Mouse (Mus musculus) intestine, postnatal 0 days (tissue): Measurements from ENCODE around the gene Itgb3. TPM values are rescaled to one million over a fixed set of nuclear protein-coding genes. Genes with fewer than 3 reads are reported as not detected.

Source experiments
- ATAC-seq: fragments of 200-750 bp; cut with Nextera tagmentation; 2 replicates; pipeline ENCODE4 v1.8.0; 2017; ENCODE audit warnings: mild to moderate bottlenecking, moderate TSS enrichment, moderate library complexity
- H3K27ac ChIP-seq: fragments of 300-500 bp; sonication (generic); 2 replicates; pipeline ENCODE4 v1.5.1; 2014; ENCODE audit warnings: mild to moderate bottlenecking, low read depth, low read length, moderate library complexity
- H3K27me3 ChIP-seq: fragments of 300-500 bp; sonication (generic); replicated peaks from 2 replicates; pipeline ENCODE4 v1.6.1; 2014; ENCODE audit warnings: low read length, mixed read lengths; ENCODE audit not compliant: control insufficient read depth, insufficient read depth
- H3K36me3 ChIP-seq: fragments of 300-500 bp; sonication (generic); 2 replicates; pipeline ENCODE4 v1.6.1; 2014; ENCODE audit warnings: mild to moderate bottlenecking, moderate library complexity; ENCODE audit not compliant: control insufficient read depth, insufficient read depth
- H3K4me1 ChIP-seq: fragments of 300-500 bp; sonication (generic); replicated peaks from 2 replicates; pipeline ENCODE4 v1.6.1; 2014; ENCODE audit warnings: antibody characterized with exemption, low read length, mixed read lengths; ENCODE audit not compliant: control insufficient read depth, insufficient read depth
- H3K4me2 ChIP-seq: fragments of 300-500 bp; sonication (generic); replicated peaks from 2 replicates; pipeline ENCODE4 v1.6.1; 2014; ENCODE audit warnings: low read depth, mild to moderate bottlenecking, moderate library complexity
- H3K4me3 ChIP-seq: fragments of 300-500 bp; sonication (generic); 2 replicates; pipeline ENCODE4 v1.5.1; 2014; ENCODE audit warnings: low read depth, low read length
- H3K9ac ChIP-seq: fragments of 300-500 bp; sonication (generic); 2 replicates; pipeline ENCODE4 v1.6.1; 2014; ENCODE audit warnings: mild to moderate bottlenecking, low read depth, low read length
- H3K9me3 ChIP-seq: fragments of 300-500 bp; sonication (generic); 2 replicates; pipeline ENCODE4 v1.6.1; 2016; ENCODE audit warnings: mixed run types; ENCODE audit not compliant: control insufficient read depth
- CTCF ChIP-seq: sonication (generic); IDR thresholded peaks from 2 replicates; pipeline ENCODE4 v1.5.1; 2016; ENCODE audit warnings: low read depth, mild to moderate bottlenecking, control low read depth, antibody characterized with exemption, moderate library complexity
- WGBS: fragments of 180-500 bp; shearing (Covaris S2); extraction: QIAGEN DNeasy Blood & Tissue Kit; methylation state at CpG from one replicate; pipeline ENCODE4 v1.1.7; 2014; 5-methylcytosine and 5-hydroxymethylcytosine counted together
- polyA plus RNA-seq: library from polyadenylated mRNA; unstranded; fragments of >200 nt; fragmentation: Nextera tagmentation; extraction: Ambion mirVana; gene quantifications from 2 replicates; pipeline ENCODE4 v1.2.1, GENCODE M21; 2015

Itgb3 gene
- polyA plus RNA-seq, 1 experiment from 2014 or later = 5.3 TPM

DNA sequence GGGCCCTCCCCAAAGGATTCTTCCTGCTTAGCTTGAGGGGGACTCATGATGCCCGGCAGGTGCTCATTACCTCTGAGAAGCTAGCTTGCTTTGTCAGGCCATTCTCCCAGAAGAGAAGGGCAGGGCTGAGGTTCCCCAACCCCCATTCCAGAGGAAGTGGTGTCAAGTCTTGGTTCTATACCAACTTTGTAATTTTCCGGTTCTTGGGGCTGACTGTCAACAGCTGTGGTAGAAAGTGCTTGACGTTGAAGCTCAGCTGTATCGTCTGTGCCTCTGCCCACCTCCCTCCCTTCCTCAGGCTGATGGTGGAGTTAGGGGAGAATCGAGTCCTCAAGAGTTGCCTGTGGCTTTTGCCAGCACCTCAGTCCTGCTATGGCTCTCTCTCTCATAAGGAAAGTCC is 59.6 kb downstream of the Itgb3 start:
- Histone ChIP-seq H3K9me3 (no peaks in the 10 kb centered on the region), H3K27ac (no peak overlapping the region), H3K36me3 (no peaks in the 10 kb centered on the region), H3K4me1 (no peaks in the 10 kb centered on the region), H3K27me3 (no peaks in the 10 kb centered on the region), H3K4me3 (no peak overlapping the region), H3K4me2 (no peak overlapping the region), H3K9ac (no peak overlapping the region)
- 59% methylated on average over 5 of the region's 5 CpGs for WGBS
- no peak for TF ChIP-seq CTCF
- ATAC-seq = no peak

DNA sequence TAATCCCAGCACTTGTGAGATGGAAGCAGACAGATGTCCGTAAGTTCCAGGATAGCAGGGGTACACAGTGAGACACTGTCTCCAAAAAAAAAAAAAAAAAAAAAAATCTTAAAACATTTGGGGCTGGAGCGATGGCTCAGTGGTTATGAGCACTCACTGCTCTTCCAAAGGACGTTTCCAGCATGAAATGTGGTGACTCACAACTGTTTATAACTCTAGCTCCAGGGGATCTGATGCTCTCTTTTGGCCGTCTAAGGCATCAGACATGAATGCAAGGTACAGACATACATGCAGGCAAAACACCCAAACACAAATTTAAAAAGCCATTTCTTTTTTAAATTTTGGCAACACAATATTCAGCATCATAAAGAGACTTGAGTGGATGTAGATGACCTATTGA is 65.6 kb downstream of the Itgb3 start:
- Histone ChIP-seq H3K9me3 (no peaks in the 10 kb centered on the region), H3K27ac (no peak overlapping the region), H3K4me1 (no peaks in the 10 kb centered on the region), H3K4me3 (no peak overlapping the region), H3K36me3 (no peaks in the 10 kb centered on the region), H3K4me2 (no peak overlapping the region), H3K9ac (no peak overlapping the region), H3K27me3 (no peaks in the 10 kb centered on the region)
- ATAC-seq = no peak
- WGBS = 60% methylated on average over 4 of the region's 4 CpGs
- no peak for TF ChIP-seq CTCF

- H3K4me3 ChIP-seq = no peak overlapping the region
- H3K36me3 ChIP-seq = no peaks in the 10 kb centered on the region
- 96% methylated on average over 11 of the region's 11 CpGs for whole genome bisulfite sequencing
- no peak overlapping the region for H3K4me2 ChIP-seq
- no peak overlapping the region for H3K27ac ChIP-seq
- no peaks in the 10 kb centered on the region for H3K4me1 ChIP-seq
- no peaks in the 10 kb centered on the region for H3K27me3 ChIP-seq
- no peaks in the 10 kb centered on the region for H3K9me3 ChIP-seq
- no peak for TF ChIP-seq CTCF
- H3K9ac ChIP-seq = no peak overlapping the region
- ATAC-seq = no peak
These were observed 67.0 kb downstream of the Itgb3 start for GRCm38 (mm10) chr11:104674768-104675167.

- no peak for ATAC-seq
- no peak within 1 kb of the TSS for H3K27ac ChIP-seq
- peak within 1 kb of the TSS; percentile 44 for H3K4me2 ChIP-seq
- 22% methylated on average over 23 of the region's 23 CpGs for WGBS
- TF ChIP-seq CTCF = no peak
- H3K9me3 ChIP-seq = no peaks in the 10 kb centered on the region
- no peaks in the 10 kb centered on the region for H3K36me3 ChIP-seq
- no peaks in the 10 kb centered on the region for H3K27me3 ChIP-seq
- no peak within 1 kb of the TSS for H3K4me3 ChIP-seq
- H3K4me1 ChIP-seq = no peaks in the 10 kb centered on the region
- no peak within 1 kb of the TSS for H3K9ac ChIP-seq
These were observed 77.7 kb downstream of the Itgb3 start, which contains the start of gene Gm11639 for GRCm38 (mm10) chr11:104685548-104685947. Gene Gm11639 (plus strand): TSS chr11:104685707.

DNA sequence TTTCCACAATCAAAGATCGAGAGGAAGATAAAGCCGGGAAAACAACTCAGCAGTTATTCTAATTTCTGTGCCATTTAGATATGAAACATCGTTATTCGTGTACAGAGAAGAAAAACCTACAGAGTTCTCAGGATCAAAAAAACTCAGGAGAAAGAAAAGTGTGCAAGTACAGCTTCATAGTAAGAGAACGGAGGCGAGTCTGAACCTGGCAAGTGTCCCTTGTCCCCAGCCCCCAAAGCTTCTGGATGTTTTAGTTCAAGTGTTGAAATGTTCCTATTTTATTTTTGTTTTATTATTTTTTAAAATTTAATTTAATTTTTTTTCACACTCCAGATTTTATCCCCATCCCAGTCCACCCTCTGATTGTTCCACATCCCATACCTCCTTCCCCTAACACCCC is 85.4 kb downstream of the Itgb3 start:
- whole genome bisulfite sequencing = 88% methylated on average over 6 of the region's 6 CpGs
- Histone ChIP-seq H3K4me2 (no peak overlapping the region), H3K9ac (no peak overlapping the region), H3K4me3 (no peak overlapping the region), H3K27ac (no peak overlapping the region), H3K4me1 (no peaks in the 10 kb centered on the region), H3K27me3 (no peaks in the 10 kb centered on the region), H3K9me3 (no peaks in the 10 kb centered on the region), H3K36me3 (no peaks in the 10 kb centered on the region)
- no peak for TF ChIP-seq CTCF
- ATAC-seq = no peak

DNA sequence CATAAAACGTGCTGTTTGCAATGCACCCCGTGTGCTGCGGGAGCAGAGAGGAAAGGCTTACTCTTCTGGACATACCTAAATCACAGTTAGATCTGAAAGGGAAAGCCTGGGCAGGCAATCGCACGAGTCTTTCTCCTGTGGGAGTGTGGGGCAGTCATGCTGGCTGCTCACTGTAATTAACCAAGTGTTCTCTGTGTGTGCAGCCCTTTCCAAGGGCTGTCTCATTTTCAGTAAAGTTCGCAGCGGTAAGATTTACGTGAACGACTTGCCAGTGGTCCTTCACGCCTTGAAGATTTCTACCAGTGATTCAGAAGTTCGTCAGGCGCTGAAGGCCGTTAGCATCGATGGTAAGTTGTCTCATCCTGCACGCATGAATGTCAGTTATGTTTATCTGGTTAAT is 96.3 kb downstream of the Itgb3 start:
- Histone ChIP-seq H3K27ac (no peak overlapping the region), H3K4me3 (no peak overlapping the region), H3K9ac (no peak overlapping the region), H3K9me3 (no peaks in the 10 kb centered on the region), H3K27me3 (no peaks in the 10 kb centered on the region), H3K4me1 (no peaks in the 10 kb centered on the region), H3K36me3 (no peaks in the 10 kb centered on the region), H3K4me2 (no peak overlapping the region)
- ATAC-seq = no peak
- no peak for TF ChIP-seq CTCF
- WGBS = 63% methylated on average over 15 of the region's 15 CpGs

- H3K27ac ChIP-seq = no peak overlapping the region
- H3K9ac ChIP-seq = no peak overlapping the region
- H3K36me3 ChIP-seq = no peaks in the 10 kb centered on the region
- no peak for ATAC-seq
- H3K9me3 ChIP-seq = no peaks in the 10 kb centered on the region
- peak; percentile 40 for TF ChIP-seq CTCF
- no peak overlapping the region for H3K4me3 ChIP-seq
- H3K27me3 ChIP-seq = no peaks in the 10 kb centered on the region
- no peak overlapping the region for H3K4me2 ChIP-seq
- 59% methylated on average over 2 of the region's 2 CpGs for WGBS
- H3K4me1 ChIP-seq = no peaks in the 10 kb centered on the region
These were observed 99.3 kb downstream of the Itgb3 start for GRCm38 (mm10) chr11:104707084-104707483.

Other genes starting within 250 kb of the Itgb3 start
- gene Kansl1, start 139.1 kb upstream of the Itgb3 start, polyA plus RNA-seq = 8.1 and 9.0 TPM in 2 replicates
- gene Cdc27, start 57.4 kb upstream of the Itgb3 start, polyA plus RNA-seq = 11.0 and 14.0 TPM in 2 replicates
- gene Myl4, start 57.3 kb upstream of the Itgb3 start, polyA plus RNA-seq = 2.7 and 7.1 TPM in 2 replicates
- 0.01 TPM in 1 of 2 replicates, not detected in the other for gene Gm11639, start 77.7 kb downstream of the Itgb3 start, polyA plus RNA-seq